ENCODE assay signal across 20 mouse cellular contexts in the genomic region with DNA sequence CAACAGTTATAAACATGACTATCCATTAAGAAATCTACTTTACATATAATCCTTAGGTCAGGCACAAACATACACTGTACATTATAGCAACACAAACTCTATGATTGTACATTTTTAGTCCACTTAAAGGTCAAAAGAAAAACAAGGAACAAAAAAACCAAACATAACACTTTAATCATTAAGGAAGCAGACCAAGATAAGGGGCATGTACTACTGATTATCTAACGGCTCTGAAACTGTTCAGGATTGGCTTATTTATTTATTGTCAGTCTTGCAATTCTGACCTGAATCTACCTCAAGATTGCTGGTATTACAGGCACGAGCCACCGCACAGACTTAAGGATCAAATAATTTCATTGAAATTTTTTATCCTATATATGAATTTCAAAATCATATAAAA.
"Had no signal": no experiment of that assay in that cellular context is flagged by ENCODE, and none has a peak within 500 bp of the region (broad histone marks: within the 10 kb centered on the region; RNA-seq: fewer than 3 reads in every experiment).

No protein-coding gene starts in this region.

- H3K4me1 ChIP-seq: limb, embryonic 10.5 days; limb, embryonic 13.5 days; lung, embryonic 15.5 days had no signal

- ATAC-seq: inflammation-experienced regulatory T-cells, adult 6 months; intestine, embryonic 16.5 days had no signal

- H3K9ac ChIP-seq: limb, embryonic 13.5 days; lung, embryonic 15.5 days had no signal

- H3K9me3 ChIP-seq: limb, embryonic 10.5 days; limb, embryonic 13.5 days; lung, embryonic 15.5 days had no signal

- H3K4me3 ChIP-seq: layer of hippocampus, adult 2 months; limb, embryonic 10.5 days; limb, embryonic 13.5 days; lung, embryonic 15.5 days had no signal

- H3K27me3 ChIP-seq: limb, embryonic 13.5 days; lung, embryonic 15.5 days had no signal

- H3K4me2 ChIP-seq: limb, embryonic 13.5 days; lung, embryonic 15.5 days; midbrain, embryonic 11.5 days had no signal

- DNase-seq: kidney, adult 2 months; kidney, postnatal 25 days; layer of hippocampus, adult 9-11 months; lung, adult 18-20 months; lung, postnatal 14 days; lung, postnatal 4 days; midbrain, embryonic 14.5 days; right cerebral cortex, postnatal 14 days; right cerebral cortex, postnatal 4 days; thymus, adult 2 months; thymus, postnatal 14 days had no signal

- H3K27ac ChIP-seq: kidney, postnatal 0 days; layer of hippocampus, adult 2 months; limb, embryonic 10.5 days; limb, embryonic 13.5 days; lung, embryonic 15.5 days; stomach, postnatal 0 days had no signal
